Mouse (Mus musculus) hindbrain, postnatal 0 days (tissue): ENCODE data around the gene Gm20911. TPM values are rescaled to one million over a fixed set of nuclear protein-coding genes. Genes with fewer than 3 reads are reported as not detected.
"Not testable (repeated sequence)": the region's sequence is repeated elsewhere in the genome, so short reads cannot be mapped to it uniquely, and the experiment has no call there.

Source experiments
- ATAC-seq: fragments of 200-750 bp; cut with Nextera tagmentation; 2 replicates; pipeline ENCODE4 v1.8.0; 2017; ENCODE audit warnings: mild to moderate bottlenecking, moderate TSS enrichment, moderate library complexity
- DNase-seq: peaks from one replicate; pipeline ENCODE4 v3.0.0-alpha.2; 2015; ENCODE audit warnings: low spot score
- H3K27ac ChIP-seq: fragments of 300-500 bp; sonication (generic); 2 replicates; pipeline ENCODE4 v1.5.1; 2014; ENCODE audit warnings: mild to moderate bottlenecking
- H3K27me3 ChIP-seq: fragments of 300-500 bp; sonication (generic); 2 replicates; pipeline ENCODE4 v1.6.1; 2014; ENCODE audit warnings: low read length, mixed read lengths; ENCODE audit not compliant: insufficient read depth
- H3K36me3 ChIP-seq: fragments of 300-500 bp; sonication (generic); 2 replicates; pipeline ENCODE4 v1.6.1; 2014; ENCODE audit warnings: low read length, mixed read lengths; ENCODE audit not compliant: insufficient read depth
- H3K4me1 ChIP-seq: fragments of 300-500 bp; sonication (generic); 2 replicates; pipeline ENCODE4 v1.6.1; 2014; ENCODE audit warnings: antibody characterized with exemption, low read length, mixed read lengths; ENCODE audit not compliant: insufficient read depth
- H3K4me2 ChIP-seq: fragments of 300-500 bp; sonication (generic); 2 replicates; pipeline ENCODE4 v1.6.1; 2014; ENCODE audit warnings: low read depth, mild to moderate bottlenecking, low read length, moderate library complexity, mixed read lengths
- H3K4me3 ChIP-seq: fragments of 300-500 bp; sonication (generic); 2 replicates; pipeline ENCODE4 v1.5.1; 2014; ENCODE audit warnings: low read length
- H3K9ac ChIP-seq: fragments of 300-500 bp; sonication (generic); replicated peaks from 2 replicates; pipeline ENCODE4 v1.6.1; 2014; ENCODE audit warnings: mild to moderate bottlenecking, low read length, moderate library complexity, mixed read lengths
- H3K9me3 ChIP-seq: fragments of 300-500 bp; sonication (generic); 2 replicates; pipeline ENCODE4 v1.6.1; 2016; ENCODE audit warnings: low read length, mixed read lengths
- WGBS: fragments of 180-500 bp; shearing (Covaris S2); extraction: QIAGEN DNeasy Blood & Tissue Kit; methylation state at CpG from one replicate; pipeline ENCODE4 v1.1.7; 2014; 5-methylcytosine and 5-hydroxymethylcytosine counted together
- polyA plus RNA-seq: library from polyadenylated mRNA; unstranded; fragments of >200 nt; fragmentation: Nextera tagmentation; extraction: Ambion mirVana; gene quantifications from 2 replicates; pipeline ENCODE4 v1.2.1, GENCODE M21; 2015
- total RNA-seq: library from RNA; depleted of rRNA; stranded (reverse); fragments of >200 nt; gene quantifications from 2 replicates; pipeline ENCODE4 v1.2.3, GENCODE M21; 2014; rRNA removed

Gm20911 gene
- not detected in 2 replicates for total RNA-seq
- not detected in 2 replicates for polyA plus RNA-seq

DNA sequence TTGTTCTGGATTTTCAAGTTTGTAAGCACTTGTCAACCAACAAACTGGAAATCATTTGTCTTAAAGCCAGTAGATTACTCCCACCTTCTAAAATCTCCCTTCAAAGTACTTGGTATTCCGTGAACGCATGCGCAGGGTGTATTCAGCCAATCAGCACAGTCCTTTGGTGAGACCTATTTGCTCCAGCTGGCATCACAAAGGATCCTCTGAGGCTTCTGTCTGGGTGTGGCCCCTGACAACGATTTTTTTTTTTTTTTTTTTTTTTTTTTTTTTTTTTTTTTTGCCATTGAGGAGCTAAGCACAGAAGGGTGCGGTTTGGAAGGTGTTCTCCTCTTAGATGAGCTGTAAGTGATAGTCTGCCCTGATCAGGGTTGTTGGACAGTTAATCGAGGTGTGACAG is at the start of gene Gm20911:
Gene Gm20911 (plus strand): TSS at position 301 of the 400 bp plus-strand sequence.
- H3K27ac ChIP-seq, ATAC-seq, H3K9ac ChIP-seq, DNase-seq, H3K27me3 ChIP-seq, H3K4me1 ChIP-seq, H3K9me3 ChIP-seq, H3K4me3 ChIP-seq, H3K4me2 ChIP-seq, H3K36me3 ChIP-seq: not testable (repeated sequence)
- no CpG with 5 or more reads among the region's 6 CpGs for WGBS
